Mouse (Mus musculus): ENCODE measurements around the gene F2rl2. TPM values are rescaled to one million over a fixed set of nuclear protein-coding genes. Genes with fewer than 3 reads are reported as not detected.

The F2rl2 gene
- polyA plus RNA-seq, 1 experiment, result not detected

DNA sequence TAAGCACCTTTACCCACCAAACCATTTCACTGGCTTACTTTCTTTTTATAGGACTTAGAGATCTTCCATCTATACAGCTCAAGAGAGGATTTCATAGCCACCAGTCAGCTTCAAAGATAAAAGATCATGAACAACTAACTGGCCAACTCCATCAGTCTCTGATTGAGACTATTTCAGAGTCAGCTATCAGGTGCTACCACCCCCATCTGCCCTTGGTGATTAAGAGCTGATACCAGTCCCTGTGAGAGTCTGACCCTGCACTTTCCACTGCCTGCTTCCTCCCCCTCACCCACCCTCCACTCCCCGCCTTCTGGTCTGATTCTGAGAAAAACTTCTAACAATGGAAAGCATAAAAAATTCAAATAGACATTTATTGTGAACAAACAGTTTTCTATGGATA is 8.1 kb upstream of the F2rl2 start:
- no peaks in the 10 kb centered on the region for H3K9me3 ChIP-seq (replicated peaks; ENCODE audit: control insufficient read depth, insufficient read depth, low read length, poor library complexity, severe bottlenecking)
- no peak for TF ChIP-seq EP300 (IDR thresholded peaks at IDR 0.05; ENCODE audit: insufficient read depth, low read depth, low read length)
- no peaks in the 10 kb centered on the region for H3K36me3 ChIP-seq (ENCODE audit: control insufficient read depth, insufficient read depth, low read length, poor library complexity, severe bottlenecking)
- H3K4me3 ChIP-seq (ENCODE audit: low read depth, low read length), result no peak overlapping the region
- no peaks in the 10 kb centered on the region for H3K27me3 ChIP-seq (ENCODE audit: control insufficient read depth, insufficient read depth, low read length, poor library complexity, severe bottlenecking)
- no peak overlapping the region for H3K27ac ChIP-seq (ENCODE audit: insufficient read depth, low read length)
- H3K9ac ChIP-seq (ENCODE audit: low read depth, poor library complexity, severe bottlenecking), result no peak overlapping the region
- no peaks in the 10 kb centered on the region for H3K4me1 ChIP-seq (ENCODE audit: control insufficient read depth, insufficient read depth, low read length)

GRCm38 (mm10) chr13:95692201-95692600 is 4.5 kb upstream of the F2rl2 start:
- Histone ChIP-seq H3K4me3 (ENCODE audit: low read depth, low read length) (no peak overlapping the region), H3K27ac (ENCODE audit: insufficient read depth, low read length) (no peak overlapping the region), H3K9ac (ENCODE audit: low read depth, poor library complexity, severe bottlenecking) (no peak overlapping the region), H3K27me3 (ENCODE audit: control insufficient read depth, insufficient read depth, low read length, poor library complexity, severe bottlenecking) (no peaks in the 10 kb centered on the region), H3K4me1 (ENCODE audit: control insufficient read depth, insufficient read depth, low read length) (no peaks in the 10 kb centered on the region), H3K36me3 (ENCODE audit: control insufficient read depth, insufficient read depth, low read length, poor library complexity, severe bottlenecking) (no peaks in the 10 kb centered on the region), H3K9me3 (replicated peaks; ENCODE audit: control insufficient read depth, insufficient read depth, low read length, poor library complexity, severe bottlenecking) (no peaks in the 10 kb centered on the region)
- TF ChIP-seq EP300 (IDR thresholded peaks at IDR 0.05; ENCODE audit: insufficient read depth, low read depth, low read length), result no peak
- no peak for TF ChIP-seq POLR2A (IDR thresholded peaks at IDR 0.05; ENCODE audit: insufficient read depth, low read length)
- no peak for TF ChIP-seq CTCF (IDR thresholded peaks at IDR 0.05; ENCODE audit: low read depth, low read length)

GRCm38 (mm10) chr13:95696120-95696653 is 466 bp upstream of the F2rl2 start:
- H3K36me3 ChIP-seq (ENCODE audit: control insufficient read depth, insufficient read depth, low read length, poor library complexity, severe bottlenecking), result no peaks in the 10 kb centered on the region
- no peaks in the 10 kb centered on the region for H3K27me3 ChIP-seq (ENCODE audit: control insufficient read depth, insufficient read depth, low read length, poor library complexity, severe bottlenecking)
- no peak overlapping the region for H3K9ac ChIP-seq (ENCODE audit: low read depth, poor library complexity, severe bottlenecking)
- peak overlapping the region; percentile 28; the same call in 1 of the 2 replicates for H3K4me3 ChIP-seq (ENCODE audit: low read depth, low read length)
- no peaks in the 10 kb centered on the region for H3K9me3 ChIP-seq (replicated peaks; ENCODE audit: control insufficient read depth, insufficient read depth, low read length, poor library complexity, severe bottlenecking)
- TF ChIP-seq POLR2A (IDR thresholded peaks at IDR 0.05; ENCODE audit: insufficient read depth, low read length) (no peak), CTCF (IDR thresholded peaks at IDR 0.05; ENCODE audit: low read depth, low read length) (no peak), EP300 (IDR thresholded peaks at IDR 0.05; ENCODE audit: insufficient read depth, low read depth, low read length) (no peak)
- H3K27ac ChIP-seq (ENCODE audit: insufficient read depth, low read length), result no peak overlapping the region
- H3K4me1 ChIP-seq (ENCODE audit: control insufficient read depth, insufficient read depth, low read length), result no peaks in the 10 kb centered on the region

DNA sequence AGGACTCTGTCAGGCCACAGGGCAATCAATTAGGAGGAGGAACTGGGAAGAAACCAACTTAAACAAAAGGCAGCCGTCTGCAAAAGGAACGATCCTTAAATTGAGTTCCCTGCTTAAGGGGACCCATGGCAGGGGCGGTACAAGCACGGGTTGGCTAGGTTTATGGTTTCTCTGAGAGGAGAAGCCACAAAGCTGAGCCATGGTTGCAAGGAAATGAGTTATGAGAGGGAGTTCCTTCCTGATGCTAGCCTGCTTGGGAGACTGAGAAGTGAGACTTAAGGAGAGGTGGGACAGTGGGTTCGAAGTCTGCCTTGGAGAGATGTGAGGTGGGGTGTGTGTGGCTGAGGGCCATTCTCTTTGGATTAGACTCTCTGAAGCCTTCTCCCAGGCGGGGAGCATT is 1.2 kb downstream of the F2rl2 start:
- no peak for TF ChIP-seq POLR2A (IDR thresholded peaks at IDR 0.05; ENCODE audit: insufficient read depth, low read length)
- no peak for TF ChIP-seq CTCF (IDR thresholded peaks at IDR 0.05; ENCODE audit: low read depth, low read length)
- no peak for TF ChIP-seq EP300 (IDR thresholded peaks at IDR 0.05; ENCODE audit: insufficient read depth, low read depth, low read length)
- Histone ChIP-seq H3K36me3 (ENCODE audit: control insufficient read depth, insufficient read depth, low read length, poor library complexity, severe bottlenecking) (no peaks in the 10 kb centered on the region), H3K27ac (ENCODE audit: insufficient read depth, low read length) (no peak overlapping the region), H3K4me3 (ENCODE audit: low read depth, low read length) (no peak overlapping the region), H3K27me3 (ENCODE audit: control insufficient read depth, insufficient read depth, low read length, poor library complexity, severe bottlenecking) (no peaks in the 10 kb centered on the region), H3K9me3 (replicated peaks; ENCODE audit: control insufficient read depth, insufficient read depth, low read length, poor library complexity, severe bottlenecking) (no peaks in the 10 kb centered on the region), H3K9ac (ENCODE audit: low read depth, poor library complexity, severe bottlenecking) (no peak overlapping the region), H3K4me1 (ENCODE audit: control insufficient read depth, insufficient read depth, low read length) (no peaks in the 10 kb centered on the region)

DNA sequence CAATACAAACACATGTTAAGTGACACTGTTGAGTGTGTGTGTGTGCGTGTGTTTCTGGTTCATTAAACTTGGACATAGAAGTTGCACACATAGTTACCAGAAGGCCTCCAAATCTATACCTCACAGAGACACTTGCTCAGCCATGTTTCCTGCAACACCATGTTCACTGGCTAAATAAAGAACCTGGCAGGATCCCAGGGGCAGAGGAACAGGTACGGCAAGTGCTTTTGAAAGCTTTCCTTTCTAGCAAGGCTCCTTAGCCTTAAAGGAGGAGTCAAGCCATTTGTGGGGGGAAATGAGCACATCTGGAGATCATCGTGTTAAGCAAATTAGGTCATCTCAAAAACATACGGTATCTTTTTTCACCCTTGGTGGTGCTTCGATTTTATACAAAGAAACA is 6.7 kb downstream of the F2rl2 start:
- Histone ChIP-seq H3K4me3 (ENCODE audit: low read depth, low read length) (no peak overlapping the region), H3K27me3 (ENCODE audit: control insufficient read depth, insufficient read depth, low read length, poor library complexity, severe bottlenecking) (no peaks in the 10 kb centered on the region), H3K4me1 (ENCODE audit: control insufficient read depth, insufficient read depth, low read length) (no peaks in the 10 kb centered on the region), H3K9me3 (replicated peaks; ENCODE audit: control insufficient read depth, insufficient read depth, low read length, poor library complexity, severe bottlenecking) (no peaks in the 10 kb centered on the region), H3K9ac (ENCODE audit: low read depth, poor library complexity, severe bottlenecking) (no peak overlapping the region), H3K27ac (ENCODE audit: insufficient read depth, low read length) (no peak overlapping the region), H3K36me3 (ENCODE audit: control insufficient read depth, insufficient read depth, low read length, poor library complexity, severe bottlenecking) (no peaks in the 10 kb centered on the region)
- TF ChIP-seq CTCF (IDR thresholded peaks at IDR 0.05; ENCODE audit: low read depth, low read length), result no peak
- TF ChIP-seq POLR2A (IDR thresholded peaks at IDR 0.05; ENCODE audit: insufficient read depth, low read length), result no peak
- no peak for TF ChIP-seq EP300 (IDR thresholded peaks at IDR 0.05; ENCODE audit: insufficient read depth, low read depth, low read length)

GRCm38 (mm10) chr13:95705589-95705988 is 8.9 kb downstream of the F2rl2 start:
- Histone ChIP-seq H3K27me3 (ENCODE audit: control insufficient read depth, insufficient read depth, low read length, poor library complexity, severe bottlenecking) (no peaks in the 10 kb centered on the region), H3K27ac (ENCODE audit: insufficient read depth, low read length) (no peak overlapping the region), H3K9me3 (replicated peaks; ENCODE audit: control insufficient read depth, insufficient read depth, low read length, poor library complexity, severe bottlenecking) (no peaks in the 10 kb centered on the region), H3K4me3 (ENCODE audit: low read depth, low read length) (no peak overlapping the region), H3K9ac (ENCODE audit: low read depth, poor library complexity, severe bottlenecking) (no peak overlapping the region), H3K36me3 (ENCODE audit: control insufficient read depth, insufficient read depth, low read length, poor library complexity, severe bottlenecking) (no peaks in the 10 kb centered on the region), H3K4me1 (ENCODE audit: control insufficient read depth, insufficient read depth, low read length) (no peaks in the 10 kb centered on the region)
- TF ChIP-seq CTCF (IDR thresholded peaks at IDR 0.05; ENCODE audit: low read depth, low read length) (no peak), EP300 (IDR thresholded peaks at IDR 0.05; ENCODE audit: insufficient read depth, low read depth, low read length) (no peak), POLR2A (IDR thresholded peaks at IDR 0.05; ENCODE audit: insufficient read depth, low read length) (no peak)
